Mouse (Mus musculus) cerebellum, adult 2 months (tissue): ENCODE results near the gene Apob. TPM values are rescaled to one million over a fixed set of nuclear protein-coding genes. Genes with fewer than 3 reads are reported as not detected.
"Not testable (repeated sequence)": the region's sequence is repeated elsewhere in the genome, so short reads cannot be mapped to it uniquely, and the experiment has no call there.

Experiments
- DNase-seq, 2 experiments: peaks; one replicate each; pipeline ENCODE4 v3.0.0; 2021
- H3K27ac ChIP-seq: fragments of 200-500 bp; 2 replicates; pipeline ENCODE4 v1.5.1; 2012; ENCODE audit warnings: low read length, control low read depth, inconsistent platforms; ENCODE audit not compliant: insufficient read depth
- H3K27me3 ChIP-seq: fragments of 200-500 bp; 2 replicates; pipeline ENCODE4 v1.6.1; 2012; ENCODE audit warnings: inconsistent platforms, mild to moderate bottlenecking, low read length, moderate library complexity; ENCODE audit not compliant: control insufficient read depth, insufficient read depth
- H3K4me1 ChIP-seq: fragments of 200-500 bp; 2 replicates; pipeline ENCODE4 v1.6.1; 2011; ENCODE audit warnings: low read length; ENCODE audit not compliant: control insufficient read depth, insufficient read depth
- H3K4me3 ChIP-seq: fragments of 200-500 bp; replicated peaks from 2 replicates; pipeline ENCODE3; 2011; ENCODE audit warnings: mild to moderate bottlenecking, low read depth, low read length, control low read depth; ENCODE audit not compliant: insufficient read depth
- CTCF ChIP-seq: fragments of 200-500 bp; IDR thresholded peaks from 2 replicates; pipeline ENCODE4 v1.5.1; 2011; ENCODE audit warnings: low read depth, mild to moderate bottlenecking, control low read depth, low read length, moderate library complexity, borderline replicate concordance; ENCODE audit not compliant: insufficient read depth
- POLR2A ChIP-seq: fragments of 200-500 bp; IDR thresholded peaks from 2 replicates; pipeline ENCODE4 v1.6.1; 2011; ENCODE audit warnings: low read length, control low read depth, borderline replicate concordance; ENCODE audit not compliant: insufficient read depth
- WGBS: fragments of 180-500 bp; shearing (Covaris S2); methylation state at CpG from one replicate; pipeline ENCODE4 v1.1.7; 2018; 5-methylcytosine and 5-hydroxymethylcytosine counted together
- polyA plus RNA-seq: library from polyadenylated mRNA; depleted of rRNA; stranded (reverse); fragments of >200 nt; gene quantifications from 2 replicates; pipeline ENCODE4 v1.2.3, GENCODE M21; 2012

Apob gene
- polyA plus RNA-seq, 1 experiment = 0.08 TPM

- 95% methylated on average over 7 of the region's 7 CpGs for WGBS
- no peak for TF ChIP-seq CTCF
- no peak for TF ChIP-seq POLR2A
Observed at GRCm38 (mm10) chr12:8029520-8029919, 52.1 kb downstream of the Apob start.

DNA sequence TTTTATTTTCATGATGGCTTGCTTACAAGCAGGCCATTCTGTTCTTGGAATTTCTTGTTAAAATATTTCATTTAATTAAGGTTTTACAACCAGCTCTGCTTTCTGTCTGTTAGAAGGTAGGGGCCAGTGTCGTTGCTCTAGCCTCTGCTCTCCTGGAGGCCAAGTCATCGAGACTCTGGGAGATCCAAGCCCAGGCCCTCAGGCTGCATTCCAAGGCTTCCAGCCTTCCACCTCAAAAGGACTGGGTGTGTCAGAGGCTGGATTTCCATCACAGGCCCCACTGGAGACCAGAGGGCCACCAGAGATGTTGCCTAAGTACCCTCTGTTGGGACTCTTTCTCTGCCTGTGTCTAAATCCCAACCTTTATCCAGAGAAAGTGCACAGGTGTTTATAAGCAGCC lies 52.6 kb downstream of the Apob start:
- Histone ChIP-seq H3K27ac (no peak overlapping the region), H3K4me3 (no peak overlapping the region), H3K4me1 (no peaks in the 10 kb centered on the region), H3K27me3 (no peaks in the 10 kb centered on the region)
- no peak for DNase-seq
- TF ChIP-seq CTCF (no peak), POLR2A (no peak)
- 60% methylated on average over 2 of the region's 2 CpGs for WGBS

More at GRCm38 (mm10) chr12:8029520-8029919, 52.1 kb downstream of the Apob start:
- Histone ChIP-seq H3K27me3 (no peaks in the 10 kb centered on the region), H3K27ac (no peak overlapping the region), H3K4me3 (no peak overlapping the region), H3K4me1 (no peaks in the 10 kb centered on the region)
- DNase-seq = no peak

- 100% methylated on average over 1 of the region's 1 CpGs for WGBS
- DNase-seq, H3K4me3 ChIP-seq, H3K27me3 ChIP-seq, H3K27ac ChIP-seq, H3K4me1 ChIP-seq: not testable (repeated sequence)
Observed at GRCm38 (mm10) chr12:8031169-8031568, 53.7 kb downstream of the Apob start.

DNA sequence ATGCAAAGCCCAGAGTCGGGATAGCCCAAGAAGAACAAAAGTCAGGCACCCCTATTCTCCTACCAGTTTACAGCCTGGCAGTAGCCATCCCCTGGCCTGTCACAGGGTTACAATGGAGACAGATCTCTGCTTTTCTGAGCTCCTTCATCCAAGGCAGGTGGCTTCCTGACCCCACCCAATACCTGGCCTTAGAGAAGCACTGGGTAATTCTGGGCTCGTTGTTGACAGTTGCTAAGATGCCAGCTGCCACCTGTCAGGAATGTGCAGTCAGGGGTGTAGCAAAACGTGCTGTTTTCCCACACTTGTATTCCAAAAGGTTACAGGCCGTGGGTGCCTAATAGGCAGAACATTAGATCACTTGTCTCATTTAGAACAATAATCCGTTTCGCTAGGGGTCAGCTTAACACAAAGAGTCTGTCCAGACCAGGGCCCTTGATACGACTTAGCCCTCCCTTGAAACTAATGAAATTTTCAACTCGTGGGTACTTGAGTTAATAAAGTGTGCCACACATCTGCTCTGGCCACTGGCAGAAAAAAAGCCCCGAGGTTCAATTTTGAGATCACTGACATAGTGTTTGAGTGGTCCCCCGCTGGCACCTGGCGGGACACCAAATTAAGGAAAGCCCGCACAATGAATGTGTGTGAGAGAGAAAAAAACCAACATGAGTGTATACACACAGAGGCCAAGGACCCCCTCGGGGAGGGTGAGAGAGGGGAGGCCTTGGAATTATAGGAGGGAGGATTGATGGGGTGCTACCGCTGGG lies 54.3 kb downstream of the Apob start:
- no peak for DNase-seq
- TF ChIP-seq CTCF (no peak), POLR2A (no peak)
- H3K27ac ChIP-seq = no peak overlapping the region
- H3K4me3 ChIP-seq = no peak overlapping the region
- H3K4me1 ChIP-seq = no peaks in the 10 kb centered on the region
- WGBS = 5% methylated on average over 14 of the region's 14 CpGs
- H3K27me3 ChIP-seq = no peaks in the 10 kb centered on the region

GRCm38 (mm10) chr12:8032359-8032755 lies 54.9 kb downstream of the Apob start:
- DNase-seq = no peak
- Histone ChIP-seq H3K4me3 (no peak overlapping the region), H3K4me1 (no peaks in the 10 kb centered on the region), H3K27me3 (no peaks in the 10 kb centered on the region), H3K27ac (no peak overlapping the region)
- TF ChIP-seq POLR2A (no peak), CTCF (no peak)
- WGBS = 14% methylated on average over 4 of the region's 4 CpGs

- H3K27me3 ChIP-seq = no peaks in the 10 kb centered on the region
- TF ChIP-seq CTCF (no peak), POLR2A (no peak)
- H3K4me3 ChIP-seq = no peak overlapping the region
- no peak for DNase-seq
- WGBS = 78% methylated on average over 3 of the region's 3 CpGs
- H3K27ac ChIP-seq = no peak overlapping the region
- H3K4me1 ChIP-seq = no peaks in the 10 kb centered on the region
Observed at GRCm38 (mm10) chr12:8038081-8038730, 60.8 kb downstream of the Apob start.

- DNase-seq = no peak
- TF ChIP-seq POLR2A (no peak), CTCF (no peak)
- Histone ChIP-seq H3K4me1 (no peaks in the 10 kb centered on the region), H3K27ac (no peak overlapping the region), H3K27me3 (no peaks in the 10 kb centered on the region), H3K4me3 (no peak overlapping the region)
- 40% methylated on average over 7 of the region's 7 CpGs for WGBS
Observed at GRCm38 (mm10) chr12:8042626-8043394, 65.4 kb downstream of the Apob start.
